Mouse (Mus musculus) layer of hippocampus, adult 2 months (tissue): ENCODE measurements around the gene Parp2. TPM values are rescaled to one million over a fixed set of nuclear protein-coding genes. Genes with fewer than 3 reads are reported as not detected.

Experiments used
- DNase-seq, 2 experiments: peaks; one replicate each; pipeline ENCODE4 v3.0.0; 2022; ENCODE audit warnings: low spot score in 2 of 2
- H3K27ac ChIP-seq: fragments of 200-600 bp; 2 replicates; pipeline ENCODE4 v1.8.1; 2022
- H3K4me3 ChIP-seq: fragments of 200-600 bp; 2 replicates; pipeline ENCODE4 v1.8.1; 2022; ENCODE audit warnings: mild to moderate bottlenecking
- CTCF ChIP-seq: fragments of 200-600 bp; conservative IDR thresholded peaks from 2 replicates; pipeline ENCODE4 v1.8.1; 2022; ENCODE audit warnings: antibody characterized with exemption, mild to moderate bottlenecking, moderate library complexity
- long read RNA-seq, 2 experiments: library from polyadenylated mRNA; stranded (forward); transcript quantifications; one replicate each; pipeline ENCODE4 v2.0.0; 2021; ENCODE audit warnings: borderline mapping rate in 2 of 2
- total RNA-seq, 2 experiments: library from RNA; stranded (reverse); gene quantifications; 2 replicates each; pipeline ENCODE4 v1.2.3; 2021

Parp2 gene
- total RNA-seq = 10 to 100 TPM; 27.5 to 31.9 TPM
- long read RNA-seq, experiment 1, transcript Parp2-201 (16 exons, 1,894 nt) = major isoform, 21 of 35 reads
- long read RNA-seq, experiment 1, partial matches to known transcripts = 2 of 35 reads
- long read RNA-seq, experiment 1, other reads (novel, unspliced or antisense) = 8 of 35 reads
- long read RNA-seq, experiment 2, transcript Parp2-201 (16 exons, 1,894 nt) = major isoform, 22 of 30 reads
- long read RNA-seq, experiment 2, partial matches to known transcripts = 0 of 30 reads
- long read RNA-seq, experiment 2, other reads (novel, unspliced or antisense) = 5 of 30 reads

DNA sequence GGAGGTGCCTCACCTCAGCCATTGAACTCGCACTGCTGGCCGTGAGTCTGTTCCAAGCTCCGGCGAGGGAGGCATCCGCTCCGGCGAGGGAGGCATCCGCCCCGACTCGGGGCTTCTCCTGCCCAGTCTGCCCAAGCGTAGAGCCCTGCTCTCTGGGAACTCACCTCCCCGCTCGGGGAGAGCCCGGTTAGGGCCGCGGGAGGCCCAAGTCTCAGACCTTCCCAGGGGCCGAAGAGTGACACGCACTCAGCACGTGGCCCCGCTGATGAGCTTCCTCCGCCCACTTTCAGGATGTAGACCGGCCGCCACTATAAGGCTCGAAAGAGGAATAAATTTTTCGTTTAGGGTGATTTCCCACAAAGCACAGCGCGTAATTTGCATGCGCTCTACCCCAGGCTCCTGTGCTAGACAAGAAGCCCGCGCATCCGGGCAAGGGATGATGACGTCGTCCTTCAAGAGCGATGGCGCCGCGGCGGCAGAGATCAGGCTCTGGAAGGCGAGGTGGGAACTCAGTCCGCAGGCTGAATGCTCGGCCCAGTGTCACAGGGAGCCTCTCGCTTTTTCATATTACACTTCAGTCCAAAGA, at the start of gene Parp2, which contains the start of gene Ccnb1ip1:
Gene Parp2 (plus strand): TSS at position 355 of the 586 bp plus-strand sequence.
Gene Ccnb1ip1 (minus strand): TSS at position 246 of the 586 bp plus-strand sequence.
- H3K4me3 ChIP-seq = peak within 1 kb of the TSS; percentile 64
- no peak for TF ChIP-seq CTCF
- peak; percentile 96 to 99 for DNase-seq
- peak within 1 kb of the TSS; percentile 79 for H3K27ac ChIP-seq

DNA sequence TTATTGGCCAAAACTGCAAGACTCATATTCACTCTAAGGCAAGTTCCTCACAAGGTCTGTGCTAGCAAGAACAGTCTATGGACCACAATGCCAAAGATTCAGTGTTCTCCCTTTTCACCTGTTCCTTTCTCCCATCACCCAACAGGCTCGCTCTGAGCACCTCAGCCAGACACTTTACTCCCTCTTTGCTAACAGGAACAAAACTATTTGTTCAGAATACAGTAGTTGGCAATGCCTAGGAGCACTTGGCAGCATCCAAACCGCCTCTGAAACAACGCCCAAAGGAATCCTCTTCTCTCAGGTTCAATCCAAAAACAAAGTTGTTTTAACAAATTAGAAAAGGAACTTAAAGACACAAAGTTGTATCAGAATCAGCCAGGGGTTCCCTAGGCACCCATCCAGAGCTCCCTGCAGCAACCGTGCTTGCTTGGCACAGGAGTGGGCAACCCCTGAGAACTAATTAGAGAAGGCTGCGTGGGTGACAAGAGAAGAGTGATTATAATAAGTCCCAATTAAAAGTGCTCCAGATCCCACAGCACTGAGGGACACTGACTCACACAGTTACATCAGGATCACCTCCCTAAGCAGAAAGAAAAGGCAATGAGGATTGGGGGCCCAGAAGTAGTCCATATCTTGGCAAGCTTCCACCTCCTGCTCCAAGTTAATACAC, 49.1 kb upstream of the Parp2 start:
- DNase-seq = peak; percentile 13 to 30
- TF ChIP-seq CTCF = no peak

DNA sequence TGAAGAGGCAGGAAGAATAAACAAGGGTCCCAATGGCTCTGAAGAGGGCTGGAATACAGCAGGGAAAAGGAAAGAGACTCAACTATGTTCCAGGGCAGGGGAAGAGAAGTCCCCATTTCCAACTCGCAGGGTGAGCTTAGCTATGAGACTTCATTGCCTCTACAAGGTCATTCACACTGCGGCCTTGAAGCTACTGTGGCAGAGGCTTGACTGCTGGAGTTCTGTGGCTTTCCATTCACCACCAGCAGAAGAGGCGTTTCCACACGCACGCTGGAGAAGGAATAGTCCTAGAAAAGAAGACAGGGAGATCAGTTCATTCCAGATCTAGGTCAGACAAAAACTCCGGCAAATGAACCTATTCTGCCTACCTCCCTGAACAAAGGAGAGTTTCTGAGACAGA, 41.9 kb upstream of the Parp2 start:
- Histone ChIP-seq H3K27ac (no peak overlapping the region), H3K4me3 (no peak overlapping the region)
- no peak for TF ChIP-seq CTCF
- DNase-seq = no peak

More for the DNA sequence above, 49.1 kb upstream of the Parp2 start:
- no peak overlapping the region for H3K4me3 ChIP-seq
- H3K27ac ChIP-seq = no peak overlapping the region

DNA sequence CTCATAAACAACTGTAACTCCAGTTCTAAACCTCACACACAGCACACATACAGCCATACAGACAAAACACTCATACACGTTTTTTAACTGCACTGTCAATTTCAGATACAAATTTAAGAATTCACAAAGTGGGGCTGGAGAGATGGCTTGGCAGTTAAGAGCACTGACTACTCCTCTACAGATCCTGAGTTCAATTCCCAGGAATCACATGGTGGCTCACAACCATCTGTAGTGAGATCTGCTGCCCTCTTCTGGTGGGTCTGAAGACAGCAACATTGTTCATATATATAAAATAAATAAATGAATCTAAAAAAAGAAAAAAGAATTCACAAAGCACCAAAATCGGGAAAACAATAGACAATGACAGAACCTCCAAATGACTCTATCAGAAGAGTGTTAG, 36.3 kb upstream of the Parp2 start:
- Histone ChIP-seq H3K4me3 (no peak overlapping the region), H3K27ac (no peak overlapping the region)
- peak; percentile 73 for TF ChIP-seq CTCF
- no peak for DNase-seq

DNA sequence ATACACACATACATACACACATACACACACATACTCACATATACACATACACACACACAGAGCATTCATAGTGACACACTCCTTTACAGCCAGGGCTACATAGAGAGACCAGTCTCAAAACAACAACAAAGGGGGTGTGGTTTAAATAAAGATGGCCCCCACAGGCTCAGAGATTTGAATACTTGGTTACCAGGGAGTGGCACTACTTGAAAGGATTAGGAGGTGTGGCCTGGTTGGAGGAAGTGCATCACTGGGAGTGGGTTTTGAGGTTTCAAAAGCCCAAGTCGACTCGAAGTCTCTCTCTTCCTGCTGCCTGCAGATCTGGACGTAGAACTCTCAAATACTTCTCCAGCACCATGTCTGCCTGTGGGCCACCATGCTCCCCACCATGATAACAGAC, 25.5 kb upstream of the Parp2 start:
- no peak for DNase-seq
- TF ChIP-seq CTCF = no peak
- Histone ChIP-seq H3K27ac (no peak overlapping the region), H3K4me3 (no peak overlapping the region)

DNA sequence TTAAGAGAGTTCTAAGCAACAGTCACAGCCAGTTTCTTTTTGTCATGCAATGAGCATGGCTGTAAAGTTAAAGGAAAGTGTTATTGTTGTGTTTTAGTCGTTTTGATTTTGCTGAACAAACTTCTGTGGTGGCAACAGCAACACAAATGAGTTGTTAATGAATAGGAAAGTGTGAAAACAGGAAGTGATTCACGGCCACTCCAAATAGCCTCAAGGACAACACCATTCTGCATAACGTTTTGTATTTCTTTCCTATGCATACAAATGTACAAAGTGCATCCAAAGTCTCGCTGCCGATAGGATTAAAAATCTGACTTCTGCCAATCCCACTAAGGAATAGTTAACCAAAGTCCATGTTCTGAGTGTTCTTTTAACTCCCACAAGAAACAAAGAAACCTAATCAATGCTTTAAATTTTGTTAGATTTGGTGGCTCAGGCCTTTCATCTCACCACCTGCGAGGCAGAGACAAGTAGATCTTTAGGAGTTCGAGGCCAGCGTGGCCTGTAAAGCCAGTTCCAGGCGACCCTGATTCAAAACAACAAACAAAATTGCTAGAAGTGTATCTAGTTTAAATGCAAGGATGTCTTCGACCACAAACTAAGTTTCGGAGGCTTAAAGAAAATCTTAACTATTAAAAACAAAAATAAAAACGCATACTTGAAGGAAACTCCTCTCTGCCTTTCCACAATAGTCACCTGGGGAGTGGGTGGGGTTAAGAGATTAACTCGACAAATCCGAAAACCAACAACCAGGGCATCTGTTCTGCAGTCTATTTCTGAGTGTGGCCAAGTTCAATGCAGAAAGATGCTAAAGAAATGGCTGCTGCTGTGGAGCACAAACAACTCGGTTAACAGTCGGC, 23.0 kb upstream of the Parp2 start:
- TF ChIP-seq CTCF = no peak
- DNase-seq = no peak

DNA sequence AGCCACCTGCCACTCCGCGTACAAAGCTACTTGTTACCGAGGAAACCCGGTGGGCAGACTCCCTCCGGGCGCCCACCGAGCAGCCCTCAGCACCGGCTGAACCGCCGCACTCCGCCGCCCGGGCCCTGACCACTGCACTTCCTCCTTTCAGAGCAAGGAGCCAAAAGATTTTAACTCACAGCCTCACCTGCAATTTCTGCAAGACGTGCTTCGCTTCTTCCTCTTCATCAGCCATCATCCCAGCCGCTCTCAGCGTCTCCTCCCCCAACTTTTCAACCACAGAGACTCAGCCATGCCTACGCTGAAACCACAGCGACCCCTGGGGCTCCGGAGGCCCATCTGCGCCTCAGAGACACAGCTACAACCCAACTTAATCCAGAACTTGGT, 22.4 kb upstream of the Parp2 start, which contains the start of gene Ttc5:
Gene Ttc5 (minus strand): TSS at position 269 of the 387 bp plus-strand sequence.
- peak within 1 kb of the TSS; percentile 86 for H3K4me3 ChIP-seq
- peak within 1 kb of the TSS; percentile 95 for H3K27ac ChIP-seq
- peak; percentile 96 for TF ChIP-seq CTCF
- DNase-seq = peak; percentile 89 to 97

More for the DNA sequence above, 23.0 kb upstream of the Parp2 start:
- H3K27ac ChIP-seq = peak overlapping the region; percentile 95
- H3K4me3 ChIP-seq = peak overlapping the region; percentile 86

DNA sequence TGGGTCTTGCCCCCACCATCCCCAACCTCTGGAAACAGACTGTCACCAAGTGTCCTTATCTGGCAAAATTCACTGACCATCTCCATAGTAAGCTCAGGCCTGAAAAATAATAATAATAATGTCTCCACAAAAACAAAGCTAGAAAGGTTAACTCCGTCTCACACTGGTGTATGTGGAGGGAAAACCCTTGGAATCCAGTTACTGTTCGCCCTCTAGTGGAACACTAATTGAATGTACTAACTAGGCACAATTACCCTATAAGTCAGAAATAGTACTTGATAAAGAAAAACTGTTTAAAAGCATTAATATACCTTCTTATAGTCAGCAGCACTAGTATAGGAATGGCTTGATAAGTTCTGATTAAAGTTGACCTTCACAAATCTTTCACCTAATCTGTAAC, 19.5 kb upstream of the Parp2 start:
- no peak for DNase-seq
- H3K27ac ChIP-seq = no peak overlapping the region
- TF ChIP-seq CTCF = peak; percentile 71
- H3K4me3 ChIP-seq = no peak overlapping the region

DNA sequence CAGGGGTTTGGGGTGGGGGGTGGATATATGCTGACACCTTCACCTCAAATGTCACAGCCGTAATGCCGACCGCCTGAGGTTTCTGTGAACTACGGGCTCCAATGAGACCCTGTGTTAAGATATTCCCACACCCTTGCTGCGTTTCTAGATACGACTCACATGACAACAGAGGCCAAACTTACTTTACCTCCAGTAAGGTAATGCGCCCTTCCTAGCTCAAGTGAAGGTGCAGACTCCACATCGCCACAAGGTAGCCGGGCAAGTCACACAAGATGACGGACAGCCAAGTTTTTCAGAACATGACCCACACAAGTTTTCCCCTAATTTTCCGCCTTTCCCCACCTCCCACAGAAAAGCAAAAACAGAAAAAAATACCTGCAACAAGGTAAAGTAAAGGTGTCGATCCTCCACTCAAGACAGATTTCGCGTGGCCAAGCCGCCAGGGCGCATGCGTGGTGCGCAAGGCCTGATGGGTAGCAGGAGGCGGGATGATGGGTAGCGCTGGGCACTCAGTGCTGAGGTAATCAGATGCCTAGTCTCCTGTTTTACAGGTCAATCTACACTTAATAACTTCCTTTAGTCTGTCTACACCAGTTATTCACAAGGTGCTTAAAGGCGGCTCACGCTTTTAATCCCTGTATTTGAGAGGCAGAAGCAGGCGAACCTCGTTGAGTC, 12.2 kb upstream of the Parp2 start:
- DNase-seq = no peak
- TF ChIP-seq CTCF = no peak
- H3K27ac ChIP-seq = no peak overlapping the region

DNA sequence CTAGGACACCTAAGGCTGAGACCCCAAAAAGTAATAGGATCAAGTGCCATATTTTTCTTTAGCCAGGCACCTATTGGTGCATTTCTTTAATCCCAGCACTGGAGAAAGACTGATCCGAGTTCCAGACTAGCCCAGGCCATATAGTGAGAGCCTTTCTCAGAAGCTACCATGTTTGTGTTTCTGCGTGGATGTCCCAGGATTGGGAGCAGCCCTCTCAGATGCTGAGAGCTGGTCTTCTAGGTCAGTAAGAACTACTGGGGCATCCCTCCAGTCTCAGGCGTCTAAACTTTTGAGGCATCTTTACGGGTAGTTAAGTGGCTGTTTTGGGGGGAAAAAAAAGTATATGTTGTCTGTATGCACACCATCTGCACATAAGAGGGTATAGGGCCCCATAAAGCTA, 11.7 kb upstream of the Parp2 start:
- TF ChIP-seq CTCF = no peak
- Histone ChIP-seq H3K4me3 (no peak overlapping the region), H3K27ac (no peak overlapping the region)
- DNase-seq = no peak

More for the DNA sequence above, 12.2 kb upstream of the Parp2 start:
- H3K4me3 ChIP-seq = no peak overlapping the region

DNA sequence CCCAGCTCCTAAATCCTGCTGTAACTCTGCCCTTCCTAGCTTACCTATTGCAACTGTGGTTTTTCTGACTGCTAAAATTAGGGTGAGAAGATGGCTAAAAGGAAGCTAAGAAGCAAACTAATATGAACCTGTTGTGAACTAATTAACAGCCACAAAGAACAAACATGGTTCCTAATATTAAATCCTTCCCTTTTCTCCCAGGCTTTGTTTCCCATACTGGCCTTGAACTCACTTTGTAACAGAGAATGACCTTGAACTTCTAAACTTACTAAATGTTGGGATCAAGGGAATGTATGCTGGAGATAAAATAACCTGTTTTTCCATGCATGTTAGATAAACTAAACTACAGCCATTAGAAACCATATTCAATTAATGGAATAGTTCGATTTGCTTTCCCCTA, 11.2 kb upstream of the Parp2 start:
- Histone ChIP-seq H3K27ac (no peak overlapping the region), H3K4me3 (no peak overlapping the region)
- DNase-seq = no peak
- TF ChIP-seq CTCF = no peak

DNA sequence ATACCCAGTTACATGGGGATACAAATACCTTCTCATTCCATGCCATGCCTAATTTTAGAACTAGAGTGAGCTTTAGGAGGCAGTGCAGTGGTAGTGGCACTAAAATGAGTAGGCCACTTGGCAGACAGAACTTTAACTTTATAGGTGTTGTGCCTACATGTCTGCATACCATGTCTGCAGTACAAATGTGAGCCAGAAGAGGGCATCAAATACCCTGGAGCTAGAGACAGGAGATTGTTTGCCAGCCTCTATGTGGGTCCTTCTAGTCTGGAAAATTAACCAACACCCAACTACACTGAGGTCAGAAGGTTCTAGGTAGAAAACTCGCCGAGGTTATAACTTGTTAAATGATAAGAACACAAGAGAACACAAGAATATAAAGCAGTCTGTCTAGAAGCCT, 9.1 kb upstream of the Parp2 start:
- Histone ChIP-seq H3K4me3 (no peak overlapping the region), H3K27ac (no peak overlapping the region)
- TF ChIP-seq CTCF = peak; percentile 54
- DNase-seq = no peak
